Mouse (Mus musculus): ENCODE data around the gene Nfix.

The Nfix gene

GRCm38 (mm10) chr8:84779519-84780224 lies 20.5 kb downstream of the Nfix start:
- no peak for DNase-seq

GRCm38 (mm10) chr8:84778638-84779380 lies 21.3 kb downstream of the Nfix start:
- DNase-seq = no peak

- DNase-seq = no peak
Measured at GRCm38 (mm10) chr8:84777899-84778637, 22.1 kb downstream of the Nfix start.

- no peak for DNase-seq
Measured at GRCm38 (mm10) chr8:84776569-84776968, 23.6 kb downstream of the Nfix start.

GRCm38 (mm10) chr8:84775621-84776113 lies 24.5 kb downstream of the Nfix start:
- DNase-seq = no peak

GRCm38 (mm10) chr8:84775105-84775591 lies 25.0 kb downstream of the Nfix start:
- no peak for DNase-seq

GRCm38 (mm10) chr8:84774473-84774911 lies 25.7 kb downstream of the Nfix start:
- DNase-seq = no peak

GRCm38 (mm10) chr8:84773833-84774232 lies 26.3 kb downstream of the Nfix start:
- no peak for DNase-seq

GRCm38 (mm10) chr8:84773304-84773703 lies 26.8 kb downstream of the Nfix start:
- DNase-seq = no peak

GRCm38 (mm10) chr8:84772628-84773027 lies 27.5 kb downstream of the Nfix start:
- DNase-seq = no peak

GRCm38 (mm10) chr8:84771941-84772378 lies 28.2 kb downstream of the Nfix start:
- no peak for DNase-seq

GRCm38 (mm10) chr8:84771000-84771687 lies 29.0 kb downstream of the Nfix start:
- DNase-seq = no peak

GRCm38 (mm10) chr8:84770100-84770953 lies 29.8 kb downstream of the Nfix start:
- no peak for DNase-seq

GRCm38 (mm10) chr8:84769324-84769723 lies 30.8 kb downstream of the Nfix start:
- no peak for DNase-seq

GRCm38 (mm10) chr8:84768343-84769095 lies 31.6 kb downstream of the Nfix start:
- no peak for DNase-seq

GRCm38 (mm10) chr8:84767221-84767620 lies 32.9 kb downstream of the Nfix start:
- no peak for DNase-seq

GRCm38 (mm10) chr8:84766422-84766821 lies 33.7 kb downstream of the Nfix start:
- DNase-seq = no peak

- no peak for DNase-seq
Measured at GRCm38 (mm10) chr8:84765629-84766028, 34.5 kb downstream of the Nfix start.

GRCm38 (mm10) chr8:84764870-84765495 lies 35.2 kb downstream of the Nfix start:
- no peak for DNase-seq

GRCm38 (mm10) chr8:84764100-84764499 lies 36.0 kb downstream of the Nfix start:
- no peak for DNase-seq
